Mouse (Mus musculus): ENCODE data around the gene Zcchc10.

- TF ChIP-seq CTCF (IDR thresholded peaks at IDR 0.05; ENCODE audit: insufficient read depth, low read length) (no peak), POLR2A (IDR thresholded peaks at IDR 0.05; ENCODE audit: borderline replicate concordance, extremely low read depth, low read depth, low read length) (no peak)
Measured at GRCm38 (mm10) chr11:53345328-53345727, 20.8 kb downstream of the Zcchc10 start.
